In genomic region chr19:38198731-38199130, GRCm38 (mm10) we compare ENCODE assay signal across 14 mouse cellular contexts. TPM values are rescaled to one million over a fixed set of nuclear protein-coding genes. Genes with fewer than 3 reads are reported as not detected.
A peak's percentile ranks its signal among the peaks of the same experiment; 100 is the strongest.
DNase-seq lines count a peak whose midpoint lies in the region; ATAC-seq and TF ChIP-seq lines count a peak whose summit lies in the region.
"Had no signal": no experiment of that assay in that cellular context is flagged by ENCODE, and none has a peak within 500 bp of the region (broad histone marks: within the 10 kb centered on the region; RNA-seq: fewer than 3 reads in every experiment).

No protein-coding gene starts in this region.

- H3K36me3 ChIP-seq in forebrain, embryonic 14.5 days (ENCODE audit: control insufficient read depth, insufficient read depth, low read length) = peaks cover 23% of the 10 kb centered on the region; the same call in 1 of the 2 replicates
- H3K36me3 ChIP-seq in forebrain, embryonic 11.5 days (ENCODE audit: control insufficient read depth, insufficient read depth, low read length) = no peaks in the 10 kb centered on the region; the same call in 1 of the 2 replicates
- H3K36me3 ChIP-seq in CH12.LX (replicated peaks in 1 of 2; ENCODE audit: control insufficient read depth in 1 of 2, insufficient read depth in 1 of 2, low read length in 1 of 2) = peaks cover 22 to 62% of the 10 kb centered on the region in 2 experiments
- H3K36me3 ChIP-seq in thymus, adult 2 months (ENCODE audit: control insufficient read depth, insufficient read depth, low read length) = peaks cover 4% of the 10 kb centered on the region; the same call in 1 of the 2 replicates

- dilution Hi-C loops in CH12.LX (cut with MboI; ENCODE audit: extremely low pct_ligation_motif_present, extremely low pct_unique_long_range_greater_than_20kb, low sequenced_read_pairs) = no loop called here

- WGBS in forebrain, embryonic 14.5 days = 88% methylated on average over 5 of the region's 5 CpGs
- 89% methylated on average over 5 of the region's 5 CpGs for WGBS in forebrain, embryonic 11.5 days
- WGBS in thymus, adult 2 months = 96% methylated on average over 5 of the region's 5 CpGs

- peak in 1 of 2 experiments; percentile 57; a peak in 2 of 4 replicates for TF ChIP-seq CTCF in CH12.LX (conservative IDR thresholded peaks at IDR 0.05 in 1 of 2, IDR thresholded peaks at IDR 0.05 in 1 of 2; ENCODE audit: low read depth in 2 of 2, low read length in 2 of 2)
- peak; percentile 20; the same call in 1 of the 2 replicates for TF ChIP-seq CTCF in cortical plate, adult 2 months (IDR thresholded peaks at IDR 0.05; ENCODE audit: extremely low read depth, insufficient read depth, low read length)
- no peak for TF ChIP-seq CTCF in thymus, adult 2 months (IDR thresholded peaks at IDR 0.05; ENCODE audit: borderline replicate concordance, control insufficient read depth, extremely low read depth, insufficient read depth, low read length, poor library complexity)

- no peak for TF ChIP-seq EP300 in CH12.LX (IDR thresholded peaks at IDR 0.05; ENCODE audit: low read length)

- no peaks in the 10 kb centered on the region for H3K4me1 ChIP-seq in forebrain, embryonic 14.5 days (ENCODE audit: control insufficient read depth, insufficient read depth, low read length)
- H3K4me1 ChIP-seq in forebrain, embryonic 11.5 days (replicated peaks; ENCODE audit: control insufficient read depth, insufficient read depth, low read length) = no peaks in the 10 kb centered on the region
- no peaks in the 10 kb centered on the region for H3K4me1 ChIP-seq in CH12.LX (ENCODE audit: control insufficient read depth in 1 of 2, insufficient read depth in 2 of 2)
- H3K4me1 ChIP-seq in cortical plate, adult 2 months (ENCODE audit: control insufficient read depth, insufficient read depth, low read length) = no peaks in the 10 kb centered on the region
- no peaks in the 10 kb centered on the region for H3K4me1 ChIP-seq in thymus, adult 2 months (replicated peaks; ENCODE audit: control insufficient read depth, insufficient read depth, low read length)
- H3K4me1 ChIP-seq: kidney, embryonic 15.5 days; lung, embryonic 15.5 days had no signal

- H3K9ac ChIP-seq in forebrain, embryonic 14.5 days (ENCODE audit: low read length) = no peak overlapping the region
- no peak overlapping the region for H3K9ac ChIP-seq in forebrain, embryonic 11.5 days (ENCODE audit: low read length)
- H3K9ac ChIP-seq in CH12.LX (ENCODE audit: insufficient read depth, low read depth) = no peak overlapping the region
- H3K9ac ChIP-seq: kidney, embryonic 15.5 days; lung, embryonic 15.5 days had no signal

- H3K27me3 ChIP-seq in forebrain, embryonic 14.5 days (replicated peaks; ENCODE audit: control insufficient read depth, insufficient read depth, low read length) = no peaks in the 10 kb centered on the region
- no peaks in the 10 kb centered on the region for H3K27me3 ChIP-seq in forebrain, embryonic 11.5 days (ENCODE audit: control insufficient read depth, insufficient read depth, low read length)
- no peaks in the 10 kb centered on the region for H3K27me3 ChIP-seq in CH12.LX (replicated peaks)
- no peaks in the 10 kb centered on the region for H3K27me3 ChIP-seq in thymus, adult 2 months (ENCODE audit: control insufficient read depth, insufficient read depth, low read length)
- H3K27me3 ChIP-seq: kidney, embryonic 15.5 days; lung, embryonic 15.5 days had no signal

- intact Hi-C loops in left cerebral cortex, postnatal 14 days (cut with DNase I) = loop anchor here (5.0 to 10.0 kb wide), 3 partner anchors 111 to 241 kb away; partner anchors contain the start of gene Cep55

- H3K9me3 ChIP-seq in forebrain, embryonic 14.5 days (replicated peaks; ENCODE audit: control insufficient read depth, low read length) = no peaks in the 10 kb centered on the region
- no peaks in the 10 kb centered on the region for H3K9me3 ChIP-seq in forebrain, embryonic 11.5 days (ENCODE audit: control insufficient read depth, low read length)
- peaks cover 4% of the 10 kb centered on the region for H3K9me3 ChIP-seq in CH12.LX (replicated peaks; ENCODE audit: low read length)
- H3K9me3 ChIP-seq: kidney, embryonic 15.5 days; lung, embryonic 15.5 days had no signal

- in situ Hi-C loops in CH12.LX (cut with MboI; ENCODE audit: low pct_ligation_motif_present, low pct_unique_long_range_greater_than_20kb, low sequenced_read_pairs) = loop anchor here (25.0 kb wide), 1 partner anchor 236 kb away; no protein-coding TSS in a partner anchor

- TF ChIP-seq POLR2A in CH12.LX (IDR thresholded peaks at IDR 0.05; ENCODE audit: low read depth, low read length) = no peak
- TF ChIP-seq POLR2A in cortical plate, adult 2 months (IDR thresholded peaks at IDR 0.05; ENCODE audit: extremely low read depth, insufficient read depth, low read length) = no peak
- no peak for TF ChIP-seq POLR2A in thymus, adult 2 months (IDR thresholded peaks at IDR 0.05; ENCODE audit: control insufficient read depth, extremely low read depth, insufficient read depth, low read length, poor library complexity)

- H3K4me3 ChIP-seq in forebrain, embryonic 14.5 days (ENCODE audit: low read depth, low read length) = no peak overlapping the region
- no peak overlapping the region for H3K4me3 ChIP-seq in forebrain, embryonic 11.5 days (ENCODE audit: low read depth, low read length)
- no peak overlapping the region for H3K4me3 ChIP-seq in CH12.LX (replicated peaks in 1 of 3; ENCODE audit: low read depth in 2 of 3, low read length in 2 of 3, poor library complexity in 1 of 3)
- H3K4me3 ChIP-seq in cortical plate, adult 2 months (ENCODE audit: insufficient read depth, low read length) = no peak overlapping the region
- H3K4me3 ChIP-seq in thymus, adult 2 months (ENCODE audit: control insufficient read depth, insufficient read depth, low read length) = no peak overlapping the region
- H3K4me3 ChIP-seq: kidney, embryonic 15.5 days; lung, embryonic 15.5 days had no signal

- H3K4me2 ChIP-seq in forebrain, embryonic 14.5 days (ENCODE audit: low read length) = no peak overlapping the region
- H3K4me2 ChIP-seq in forebrain, embryonic 11.5 days (ENCODE audit: low read depth, low read length, severe bottlenecking) = no peak overlapping the region
- no peak overlapping the region for H3K4me2 ChIP-seq in CH12.LX (ENCODE audit: insufficient read depth, low read depth, poor library complexity, severe bottlenecking)
- H3K4me2 ChIP-seq: kidney, embryonic 15.5 days; lung, embryonic 15.5 days had no signal

- peak; percentile 63 for TF ChIP-seq RAD21 in CH12.LX (IDR thresholded peaks at IDR 0.05; ENCODE audit: low read depth, low read length)

- peak; percentile 66 for DNase-seq in forebrain, embryonic 14.5 days (ENCODE audit: low spot score)
- no peak for DNase-seq in forebrain, embryonic 11.5 days (ENCODE audit: low spot score)
- DNase-seq in left cerebral cortex, postnatal 14 days (ENCODE audit: low spot score in 2 of 2) = peak; percentile 25 to 50
- no peak for DNase-seq in left cerebral cortex, adult 11 months (ENCODE audit: low spot score)
- DNase-seq in CH12.LX (ENCODE audit: extremely low read depth) = peak; percentile 22
- DNase-seq in urinary bladder, postnatal 36 days (ENCODE audit: low spot score in 2 of 2) = no peak
- no peak for DNase-seq in thymus, adult 2 months
- DNase-seq: adrenal gland, adult 8-10 months; cerebellum, adult 11 months; gastrocnemius, postnatal 36 days; heart, postnatal 36 days had no signal

- H3K27ac ChIP-seq in forebrain, embryonic 14.5 days (ENCODE audit: low read depth, low read length) = no peak overlapping the region
- no peak overlapping the region for H3K27ac ChIP-seq in forebrain, embryonic 11.5 days (ENCODE audit: low read depth, low read length)
- H3K27ac ChIP-seq in CH12.LX (ENCODE audit: insufficient read depth, low read depth) = no peak overlapping the region
- no peak overlapping the region for H3K27ac ChIP-seq in cortical plate, adult 2 months (ENCODE audit: insufficient read depth, low read length)
- H3K27ac ChIP-seq in thymus, adult 2 months (ENCODE audit: control insufficient read depth, insufficient read depth, low read length) = no peak overlapping the region
- H3K27ac ChIP-seq: kidney, embryonic 15.5 days; lung, embryonic 15.5 days had no signal

- ATAC-seq in forebrain, embryonic 14.5 days = no peak
- ATAC-seq in forebrain, embryonic 11.5 days (replicated peaks; ENCODE audit: low FRiP score) = no peak

- no peaks in the 10 kb centered on the region for H3K79me2 ChIP-seq in CH12.LX (replicated peaks; ENCODE audit: control insufficient read depth, extremely low read depth, insufficient read depth, poor library complexity, severe bottlenecking)

TF ChIP-seq in CH12.LX, 34 proteins besides CTCF, POLR2A, EP300 and RAD21:
- TF ChIP-seq SMC3 (IDR thresholded peaks at IDR 0.05; ENCODE audit: low read depth, low read length) (peak; percentile 45), TBP (conservative IDR thresholded peaks at IDR 0.05; ENCODE audit: low read depth, low read length) (no peak), ZNF384 (IDR thresholded peaks at IDR 0.05; ENCODE audit: low read depth, low read length) (peak; percentile 80)

RNA-seq across cellular contexts. Expression of gene Fra10ac1, which starts 25.2 kb away (rescaled TPM):
- polyA plus RNA-seq in forebrain, embryonic 14.5 days (2014; fragmentation: Nextera tagmentation; extraction: Ambion mirVana) = 38.9 and 44.5 TPM in 2 replicates
- 47.2 and 50.3 TPM in 2 replicates for polyA plus RNA-seq in forebrain, embryonic 11.5 days (2014; fragmentation: Nextera tagmentation; extraction: Ambion mirVana)
- total RNA-seq in left cerebral cortex, postnatal 14 days (2021) = 10 to 100 TPM; 11.1 to 15.9 TPM
- total RNA-seq in CH12.LX (2012; rRNA removed) (21.1 and 22.2 TPM in 2 replicates), CH12.LX (2014; rRNA removed) (21.6 and 24.9 TPM in 2 replicates)
- polyA plus RNA-seq in CH12.LX (2012; ENCODE audit: insufficient read length, low read depth) = 50.4 and 60.5 TPM in 2 replicates
- 21.4 and 24.9 TPM in 2 replicates for polyA plus RNA-seq in cortical plate, adult 2 months (2012; rRNA removed)
- 3.5 and 4.3 TPM in 2 replicates for polyA plus RNA-seq in thymus, adult 2 months (2012; rRNA removed)

Comparison
In these comparisons a context has a peak if more than half of its experiments do, and no peak if none do; other contexts are left out.
1. DNase-seq: peak in forebrain, embryonic 14.5 days (single experiment), left cerebral cortex, postnatal 14 days (2 of 2) and CH12.LX (single experiment); none in forebrain, embryonic 11.5 days (single experiment), left cerebral cortex, adult 11 months (single experiment), urinary bladder, postnatal 36 days (0 of 2) and thymus, adult 2 months (single experiment).